Mouse (Mus musculus): ENCODE results near the gene Ociad2. TPM values are rescaled to one million over a fixed set of nuclear protein-coding genes. Genes with fewer than 3 reads are reported as not detected.

Gene Ociad2
- total RNA-seq (2017), result 0.23 TPM in 1 of 2 replicates, not detected in the other

DNA sequence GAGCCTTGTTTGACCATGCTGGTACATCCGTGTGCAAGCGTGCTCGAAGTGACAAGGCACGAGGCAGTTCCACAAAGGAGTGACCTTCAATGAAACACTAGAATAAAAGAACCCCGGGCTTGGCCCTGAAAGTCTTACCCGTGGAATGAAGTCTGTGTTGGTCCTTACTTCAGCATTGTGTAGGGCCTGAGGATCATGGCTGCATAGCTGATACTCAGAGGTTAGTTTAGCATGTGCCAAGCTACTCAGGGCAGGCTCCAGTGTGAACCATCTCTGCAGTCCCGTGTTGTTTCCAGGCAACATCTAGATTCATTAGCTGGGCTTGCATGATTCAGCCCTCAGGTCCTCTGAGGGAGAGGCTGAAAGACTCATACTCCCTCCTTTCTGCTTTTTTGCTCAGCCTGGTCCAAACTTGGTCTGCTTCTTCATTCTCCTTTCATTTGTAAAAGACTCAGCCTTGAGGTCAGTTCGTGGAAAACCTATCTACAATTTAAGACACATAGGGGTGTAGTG, at the start of gene Ociad2:
TSS of gene Ociad2 (minus strand) at position 306 of the 513 bp plus-strand sequence.
- no peak for ATAC-seq (ENCODE audit: extremely low read depth, insufficient number of reproducible peaks, low FRiP score, poor library complexity, severe bottlenecking)

DNA sequence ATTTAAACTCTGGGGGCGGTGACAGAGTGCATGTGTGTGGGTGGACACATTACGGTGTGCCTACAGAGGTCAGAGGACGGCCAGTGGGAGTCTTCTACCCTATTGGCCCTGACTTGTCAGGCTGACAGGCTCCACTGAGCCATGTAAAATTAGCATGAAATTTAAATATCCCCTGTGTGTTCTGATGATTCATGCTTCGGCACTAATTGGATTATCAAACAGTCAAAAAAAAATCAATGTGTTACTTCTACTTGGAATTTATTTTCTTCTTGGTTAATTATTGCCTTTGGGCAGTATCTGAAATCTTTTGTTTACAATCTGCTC, 42.8 kb upstream of the Ociad2 start:
- no peak for ATAC-seq (ENCODE audit: extremely low read depth, insufficient number of reproducible peaks, low FRiP score, poor library complexity, severe bottlenecking)

DNA sequence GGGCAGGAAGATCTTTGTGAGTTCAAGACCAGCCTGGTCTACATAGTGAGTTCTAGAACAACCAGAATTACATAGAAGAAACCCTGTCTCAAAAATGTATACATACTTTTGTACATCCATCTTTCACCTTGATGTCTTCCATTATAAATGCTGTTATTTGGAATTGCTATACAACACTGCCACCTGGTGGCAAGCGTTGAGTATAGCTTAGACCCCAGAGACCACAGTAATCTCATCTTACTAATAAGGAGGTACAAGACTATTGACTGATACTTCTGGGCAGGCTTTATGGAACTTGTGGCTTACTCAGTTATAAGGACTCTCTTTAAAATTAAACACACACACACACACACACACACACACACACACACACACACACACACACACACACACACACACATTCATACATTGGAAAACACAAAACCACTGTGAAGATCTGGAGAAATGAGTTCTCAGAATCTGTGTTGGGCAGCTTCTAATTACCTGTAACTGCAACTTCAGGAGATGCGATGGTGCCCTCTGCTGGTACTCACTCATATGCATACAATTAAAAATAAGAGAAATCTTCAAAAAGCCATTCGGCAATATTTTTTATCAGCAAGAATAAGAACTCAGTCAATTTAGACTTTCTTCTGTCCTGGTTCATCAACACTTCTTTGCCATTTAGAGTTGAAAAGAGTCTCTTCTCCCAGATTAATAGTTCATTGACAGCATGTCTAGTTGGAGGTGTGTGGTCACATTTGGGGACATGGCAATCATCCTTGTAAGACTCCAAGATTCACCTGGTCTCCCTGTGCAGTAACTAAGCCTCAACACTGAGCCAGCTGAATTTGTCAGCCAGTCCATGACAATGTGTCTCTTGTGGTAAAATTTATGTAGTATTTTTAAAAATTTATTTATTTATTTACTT, 42.2 kb upstream of the Ociad2 start:
- 0 out of 2 replicates have a peak, but pooled peaks have one; percentile 31 for ATAC-seq (ENCODE audit: extremely low read depth, insufficient number of reproducible peaks, low FRiP score, poor library complexity, severe bottlenecking)

DNA sequence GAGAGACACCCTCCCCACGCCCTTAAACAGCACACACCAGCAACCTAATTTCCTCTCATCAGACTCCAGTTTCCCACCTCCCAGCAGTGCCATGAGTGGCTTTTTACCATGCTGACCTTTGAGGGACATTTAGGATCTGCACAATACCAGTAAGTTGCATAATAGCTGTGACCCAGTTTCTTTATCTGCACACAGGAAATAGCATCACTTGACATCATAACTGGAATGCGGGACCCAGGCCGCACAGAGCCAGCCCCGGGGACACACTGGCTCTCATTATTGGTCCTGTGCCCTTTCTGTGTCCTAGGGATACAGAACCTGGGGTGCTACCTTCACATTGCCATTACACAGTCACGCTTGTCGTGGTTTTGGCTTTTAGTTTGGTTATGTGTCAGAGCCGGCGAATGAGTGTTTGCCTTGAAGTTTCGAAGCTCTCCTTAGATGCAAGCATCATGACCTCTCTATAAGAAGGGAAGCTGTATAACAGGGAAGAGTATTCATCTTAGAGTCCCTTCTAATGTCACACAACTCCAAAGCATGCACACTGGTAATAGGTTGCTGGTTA, 41.2 kb upstream of the Ociad2 start:
- ATAC-seq (ENCODE audit: extremely low read depth, insufficient number of reproducible peaks, low FRiP score, poor library complexity, severe bottlenecking), result no peak

DNA sequence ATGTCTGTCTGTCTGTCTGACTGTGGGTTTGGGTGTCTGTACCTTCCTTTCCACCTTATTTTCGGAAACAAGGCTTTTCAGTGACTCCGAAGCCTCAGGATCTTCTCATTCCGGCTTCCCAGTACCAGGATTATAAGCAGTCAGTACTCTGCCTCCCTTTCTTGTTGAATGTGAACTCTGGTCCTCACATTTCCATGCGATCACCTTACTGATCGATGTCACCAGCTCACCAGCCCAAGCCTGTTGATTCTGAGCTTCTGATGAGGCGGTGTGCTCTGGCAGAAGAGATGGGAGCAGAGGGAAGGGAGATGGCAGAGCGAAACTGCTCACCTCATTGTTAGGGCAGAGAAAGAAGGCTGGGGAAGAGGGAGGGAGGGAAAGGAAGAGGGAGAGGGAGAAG, 40.7 kb upstream of the Ociad2 start:
- ATAC-seq (ENCODE audit: extremely low read depth, insufficient number of reproducible peaks, low FRiP score, poor library complexity, severe bottlenecking), result no peak

DNA sequence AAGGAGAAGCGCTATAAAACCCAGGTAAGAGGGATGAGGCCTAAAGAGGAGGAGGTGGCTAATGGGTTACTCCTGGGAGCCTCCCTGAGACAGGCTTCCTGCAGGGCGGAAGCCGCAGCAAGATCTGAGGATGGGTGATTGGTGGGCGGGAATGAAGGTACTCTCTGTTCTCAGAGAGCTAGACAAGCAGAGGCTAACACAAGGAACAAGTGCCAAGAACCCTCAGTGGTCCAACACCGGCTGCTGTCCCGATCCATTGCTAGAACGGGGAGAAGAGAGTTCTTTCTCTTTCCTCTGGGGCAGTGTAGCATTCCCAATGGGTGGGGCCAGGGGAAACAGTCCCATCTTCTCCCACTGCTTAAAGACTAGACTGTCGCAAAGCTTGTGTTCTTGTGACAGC, 40.0 kb upstream of the Ociad2 start:
- ATAC-seq (ENCODE audit: extremely low read depth, insufficient number of reproducible peaks, low FRiP score, poor library complexity, severe bottlenecking), result no peak

DNA sequence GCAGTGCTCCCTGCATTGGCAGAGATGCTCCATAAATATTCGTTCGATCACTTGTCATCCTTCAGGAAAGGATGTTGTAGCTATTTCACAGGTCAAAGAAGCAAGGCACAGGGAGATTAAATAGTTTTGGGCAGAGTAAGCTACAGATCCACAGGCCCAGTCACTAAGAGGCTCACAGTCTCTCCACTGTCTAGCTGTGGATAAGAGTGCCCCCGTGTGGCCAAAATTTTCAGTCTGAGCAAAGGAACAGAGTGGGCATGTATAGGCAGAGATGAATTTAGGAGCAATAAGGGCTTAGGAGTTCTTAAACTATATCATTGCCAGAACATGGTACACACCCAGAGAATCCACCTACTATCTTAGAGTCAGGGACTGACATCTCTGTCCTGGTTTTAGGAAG, 39.1 kb upstream of the Ociad2 start:
- no peak for ATAC-seq (ENCODE audit: extremely low read depth, insufficient number of reproducible peaks, low FRiP score, poor library complexity, severe bottlenecking)

DNA sequence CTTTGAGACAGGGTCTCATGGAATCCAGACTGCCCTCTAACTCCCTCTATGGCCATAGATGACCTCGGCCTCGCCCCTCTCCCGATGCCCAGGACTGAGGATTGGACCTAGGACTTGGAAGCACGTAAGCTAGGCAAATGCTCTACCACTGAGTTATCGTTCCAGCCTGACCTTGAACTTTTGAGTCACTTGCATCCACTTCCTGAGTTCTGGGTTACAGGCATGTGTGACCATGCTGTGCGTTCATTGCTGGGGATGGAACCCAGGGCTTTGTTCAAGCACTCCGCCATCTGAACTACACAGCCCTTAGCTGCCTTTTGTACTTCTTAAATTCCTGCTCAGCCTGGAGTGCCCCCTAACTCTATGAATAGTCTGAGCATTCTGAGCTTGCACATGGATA, 35.7 kb upstream of the Ociad2 start:
- no peak for ATAC-seq (ENCODE audit: extremely low read depth, insufficient number of reproducible peaks, low FRiP score, poor library complexity, severe bottlenecking)

DNA sequence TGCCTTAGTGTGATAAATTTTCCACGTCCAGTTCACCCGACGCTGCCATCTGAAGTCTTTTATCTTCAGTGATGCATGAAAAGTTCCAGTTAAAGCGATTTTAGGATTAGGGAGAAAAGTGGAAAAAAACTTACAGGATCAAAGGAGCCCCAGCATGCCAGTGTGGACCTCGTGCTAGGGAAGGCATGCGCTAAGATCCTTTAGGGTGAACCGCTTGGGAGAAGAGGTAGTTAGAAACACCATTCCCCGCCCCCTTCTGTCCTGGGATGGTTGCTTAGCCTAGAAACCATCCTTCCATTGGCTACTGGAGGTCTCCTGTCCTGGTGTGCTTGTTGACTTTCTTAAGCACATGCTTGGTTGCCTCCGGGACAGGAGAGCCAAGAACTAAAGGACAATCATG, 35.2 kb upstream of the Ociad2 start:
- no peak for ATAC-seq (ENCODE audit: extremely low read depth, insufficient number of reproducible peaks, low FRiP score, poor library complexity, severe bottlenecking)

DNA sequence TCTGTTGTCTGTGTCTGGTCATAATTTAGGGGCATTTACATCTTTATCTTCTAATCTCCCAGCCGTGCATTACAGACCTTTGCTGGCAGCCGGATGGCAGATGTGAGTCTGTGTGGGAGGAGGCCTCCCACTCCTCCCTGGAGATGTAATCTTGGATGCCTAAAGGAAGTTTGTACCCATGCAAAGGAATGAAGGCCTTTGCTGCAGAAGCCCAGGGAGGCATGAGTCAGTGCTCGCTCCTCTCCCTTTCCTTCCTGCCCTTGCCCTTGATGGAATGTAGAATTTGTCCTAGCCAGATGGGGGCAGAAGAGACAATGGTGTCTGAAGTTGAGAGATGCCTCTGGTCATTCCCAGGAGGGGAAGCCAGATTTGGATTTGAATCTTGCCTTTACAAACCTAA, 32.4 kb upstream of the Ociad2 start:
- ATAC-seq (ENCODE audit: extremely low read depth, insufficient number of reproducible peaks, low FRiP score, poor library complexity, severe bottlenecking), result no peak

DNA sequence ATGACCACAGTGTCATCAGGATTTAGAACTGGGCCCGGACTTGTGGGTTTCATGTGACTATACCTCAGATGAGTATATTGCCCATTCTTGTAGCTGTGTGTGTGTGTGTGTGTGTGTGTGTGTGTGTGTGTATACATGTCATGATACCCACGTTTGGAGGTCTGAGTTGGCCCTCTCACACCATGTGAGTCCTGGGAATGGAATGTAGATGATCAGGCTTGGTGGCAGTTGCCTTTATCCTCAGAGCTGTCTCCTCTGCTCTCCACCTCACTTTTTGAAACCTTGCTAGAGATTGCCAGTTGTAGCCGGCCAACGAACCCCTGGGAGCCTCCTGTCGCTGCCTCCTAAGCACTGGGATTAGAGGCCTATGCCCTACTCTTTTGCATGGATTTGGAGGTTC, 31.8 kb upstream of the Ociad2 start:
- ATAC-seq (ENCODE audit: extremely low read depth, insufficient number of reproducible peaks, low FRiP score, poor library complexity, severe bottlenecking), result no peak

DNA sequence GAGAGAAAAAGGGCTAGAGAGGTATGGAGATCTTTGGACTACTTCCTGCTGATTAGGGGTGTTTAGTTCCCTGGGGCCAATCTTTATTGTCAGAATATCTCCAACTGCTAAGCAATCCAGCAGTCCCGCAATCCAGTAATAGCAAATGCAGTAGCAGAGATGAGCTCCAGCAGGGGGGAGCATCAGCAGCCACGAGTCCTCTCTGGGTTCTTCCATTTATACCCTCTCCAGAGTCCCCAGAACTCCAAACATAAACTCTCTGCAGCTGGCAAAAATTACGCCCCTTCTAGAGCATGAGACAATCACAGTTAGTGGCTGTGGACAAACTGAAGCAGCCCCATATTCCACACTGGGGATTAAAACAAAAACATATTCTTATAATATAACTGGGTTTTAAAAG, 28.9 kb upstream of the Ociad2 start:
- ATAC-seq (ENCODE audit: extremely low read depth, insufficient number of reproducible peaks, low FRiP score, poor library complexity, severe bottlenecking), result no peak

DNA sequence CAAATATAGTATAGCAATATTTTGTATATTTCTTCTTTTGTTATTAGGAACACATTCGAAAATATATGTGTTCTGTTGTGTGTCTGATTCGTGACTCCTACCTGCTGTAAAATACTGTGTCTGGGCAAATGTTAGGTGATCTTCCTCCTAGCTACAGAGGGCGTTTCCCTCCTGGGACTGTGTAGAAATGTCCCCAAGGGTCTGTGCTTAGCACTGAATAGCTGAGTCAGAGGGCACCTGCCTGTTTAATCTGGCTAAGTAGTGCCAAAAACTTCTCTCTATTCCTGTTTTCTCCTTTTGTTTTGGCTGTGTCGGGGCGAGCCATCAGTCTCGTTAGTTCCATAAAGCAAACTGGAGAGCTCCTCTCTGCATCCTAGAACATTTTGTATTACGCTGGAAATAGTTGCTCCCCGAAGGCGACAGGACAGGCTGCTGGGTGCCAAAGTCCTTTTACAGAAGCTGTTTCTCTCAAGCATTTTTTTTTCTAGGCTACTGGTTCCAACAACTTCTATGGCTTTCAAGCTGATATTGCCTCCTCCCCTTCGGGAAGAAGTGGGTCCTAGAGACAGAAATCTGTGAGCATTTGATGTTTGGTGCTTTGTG, 28.1 kb upstream of the Ociad2 start:
- no peak for ATAC-seq (ENCODE audit: extremely low read depth, insufficient number of reproducible peaks, low FRiP score, poor library complexity, severe bottlenecking)

DNA sequence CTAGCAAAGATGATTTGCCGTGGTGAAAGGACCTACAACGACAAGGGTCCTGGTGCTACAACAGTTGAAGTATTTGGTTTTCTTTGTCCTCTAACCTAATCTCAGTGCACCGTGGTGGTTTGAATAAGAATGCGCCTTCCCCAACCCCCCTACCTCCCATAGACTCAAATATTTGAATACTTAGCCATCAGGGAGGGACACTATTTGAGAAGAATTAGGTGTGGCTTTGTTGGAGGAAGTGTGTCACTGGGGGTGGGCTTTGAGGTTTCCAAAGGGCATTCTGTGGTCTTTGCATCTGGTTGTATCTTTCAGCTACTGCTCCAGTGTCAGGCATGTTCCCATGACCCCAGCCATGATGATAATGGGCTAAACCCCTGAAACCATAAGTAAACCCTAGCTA, 27.1 kb upstream of the Ociad2 start:
- no peak for ATAC-seq (ENCODE audit: extremely low read depth, insufficient number of reproducible peaks, low FRiP score, poor library complexity, severe bottlenecking)

DNA sequence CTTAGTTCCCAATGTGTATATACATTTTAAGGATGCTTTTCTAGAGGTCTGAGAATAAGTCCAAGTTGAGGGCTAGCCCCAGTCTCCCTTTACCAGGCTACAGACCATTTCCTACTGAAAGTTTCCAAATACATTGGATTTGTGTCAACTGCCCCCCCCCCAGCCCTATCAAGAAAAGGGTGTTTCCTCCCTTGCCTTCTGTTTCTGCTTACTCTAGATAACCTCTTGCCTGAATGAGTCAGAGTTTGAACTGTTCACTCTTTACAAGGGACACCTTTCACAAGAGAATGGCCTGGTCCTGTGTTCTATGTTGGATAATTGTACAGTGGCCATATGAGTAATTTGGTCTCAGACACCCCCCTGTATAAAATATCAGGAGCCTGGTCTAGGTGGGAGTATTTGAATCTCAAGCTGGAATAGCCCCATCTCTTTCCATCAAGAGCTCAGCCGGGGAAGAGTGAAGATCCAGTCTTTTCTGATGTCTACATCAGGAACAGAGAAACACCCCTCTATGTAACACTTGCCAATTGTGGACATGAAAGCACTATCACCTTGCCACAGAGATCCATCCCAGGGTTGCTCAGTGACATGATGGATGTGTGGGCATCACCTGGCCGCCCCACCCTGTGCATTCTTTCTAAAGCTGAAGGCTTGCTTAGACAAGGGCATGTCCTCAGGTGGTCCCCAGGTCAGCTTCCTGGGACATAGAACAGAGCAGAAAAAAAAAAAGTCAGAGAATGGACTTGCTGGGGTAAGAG, 23.5 kb upstream of the Ociad2 start:
- no peak for ATAC-seq (ENCODE audit: extremely low read depth, insufficient number of reproducible peaks, low FRiP score, poor library complexity, severe bottlenecking)

DNA sequence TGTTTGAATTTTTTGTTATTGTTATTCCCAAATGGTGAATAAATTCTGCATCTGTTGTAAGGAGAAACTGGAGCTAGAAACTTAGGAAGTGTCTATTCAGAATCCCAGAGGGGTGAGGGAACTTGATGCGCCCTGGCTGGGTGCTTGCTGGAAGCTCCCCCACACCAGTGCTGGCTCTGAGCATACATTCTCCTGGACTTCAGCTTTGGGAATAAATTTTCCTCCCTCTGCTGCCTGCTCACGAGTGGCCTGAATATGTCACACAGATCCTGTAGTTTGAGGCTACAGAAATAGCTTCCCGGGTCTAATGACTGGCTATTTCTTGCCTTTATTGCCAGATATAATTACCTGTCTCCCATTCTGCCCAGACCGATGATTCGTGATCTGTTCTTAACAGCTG, 22.0 kb upstream of the Ociad2 start:
- no peak for ATAC-seq (ENCODE audit: extremely low read depth, insufficient number of reproducible peaks, low FRiP score, poor library complexity, severe bottlenecking)

DNA sequence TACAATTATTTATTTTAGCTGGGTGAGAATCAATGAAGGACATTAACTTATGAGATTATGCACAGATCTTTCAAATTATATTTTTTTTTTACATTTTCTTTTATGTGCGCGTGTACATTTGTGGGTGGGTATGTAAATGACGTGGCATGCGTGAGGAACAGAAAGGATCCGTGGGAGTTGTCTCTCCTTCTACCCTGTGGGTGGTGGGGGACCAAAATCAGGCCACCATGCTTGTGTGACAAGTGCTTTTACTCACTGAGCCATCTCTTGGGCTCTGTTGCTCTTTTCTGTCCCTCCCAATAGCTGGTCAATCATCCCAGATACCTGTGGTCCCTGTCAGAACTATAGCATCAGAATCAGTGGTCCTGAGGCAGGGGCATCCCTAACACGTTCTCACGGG, 21.5 kb upstream of the Ociad2 start:
- no peak for ATAC-seq (ENCODE audit: extremely low read depth, insufficient number of reproducible peaks, low FRiP score, poor library complexity, severe bottlenecking)

DNA sequence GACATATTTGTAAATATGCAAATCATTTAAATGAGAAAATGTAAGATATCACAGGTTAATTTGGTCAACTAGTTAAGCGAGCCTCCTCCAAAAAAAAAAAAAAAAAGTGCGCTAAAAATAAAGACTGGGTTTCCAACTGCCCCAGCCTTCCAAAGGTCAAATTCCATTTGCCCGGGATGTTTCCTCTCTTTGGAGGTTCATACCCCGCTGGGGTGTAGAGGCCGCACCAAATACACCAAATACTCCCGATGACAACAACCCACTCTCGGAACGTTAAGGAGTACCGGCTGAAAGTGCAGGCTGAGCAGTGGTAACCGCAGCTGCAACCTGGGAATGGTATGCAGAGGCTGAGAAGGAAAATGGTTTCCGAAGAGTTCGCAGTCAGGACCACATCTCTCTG, 19.4 kb upstream of the Ociad2 start:
- no peak for ATAC-seq (ENCODE audit: extremely low read depth, insufficient number of reproducible peaks, low FRiP score, poor library complexity, severe bottlenecking)

DNA sequence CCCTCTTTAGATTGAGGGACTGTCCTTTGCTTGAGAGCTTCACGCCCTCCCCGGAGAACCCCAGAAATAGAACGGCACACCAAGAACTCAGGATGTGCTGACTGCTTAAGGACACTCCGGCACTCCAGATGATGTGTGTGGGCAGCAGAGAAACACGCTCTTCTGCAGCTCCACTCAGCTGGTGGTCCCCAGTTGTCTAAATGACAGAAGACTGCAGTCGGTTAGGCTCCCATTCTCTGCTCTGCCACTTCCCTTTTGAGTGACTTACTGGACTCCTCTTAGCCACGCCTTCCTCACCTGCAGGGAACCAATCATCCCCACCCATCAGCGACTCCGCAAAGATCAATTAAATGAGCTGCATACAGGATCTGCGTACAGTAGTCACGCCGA, 18.9 kb upstream of the Ociad2 start:
- no peak for ATAC-seq (ENCODE audit: extremely low read depth, insufficient number of reproducible peaks, low FRiP score, poor library complexity, severe bottlenecking)
